Mouse (Mus musculus): ENCODE data around the gene Hivep2.

Hivep2 gene

DNA sequence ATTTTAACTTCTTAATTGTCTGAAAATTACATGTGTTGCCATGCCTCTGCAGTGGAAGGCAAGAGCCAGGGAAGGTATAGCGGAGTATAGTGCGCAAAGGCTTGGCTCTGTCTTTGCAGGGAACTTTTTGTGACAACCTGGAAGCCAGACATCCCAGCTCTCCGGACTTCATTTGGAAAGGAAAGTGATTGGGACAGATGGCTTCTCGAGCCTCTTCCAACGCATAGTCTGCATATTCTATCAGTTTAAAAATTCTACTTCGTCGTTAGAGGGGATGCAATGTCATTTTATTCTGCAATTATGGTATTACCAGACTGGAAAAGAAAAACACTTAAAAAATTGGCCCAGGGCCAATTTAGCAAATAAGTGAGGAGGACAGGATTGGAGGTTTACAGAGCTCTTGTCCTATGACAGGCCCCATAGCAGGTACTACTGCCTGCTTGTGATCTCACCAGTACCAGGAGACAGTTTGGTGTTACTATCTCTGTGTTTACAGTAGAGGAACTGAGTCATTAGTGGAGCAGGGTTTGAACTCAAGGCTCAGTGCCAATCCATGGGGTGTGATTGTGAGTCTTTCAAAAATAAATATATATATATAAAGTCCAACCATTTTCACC is 7.8 kb downstream of the Hivep2 start:
- DNase-seq = no peak

GRCm38 (mm10) chr10:13974472-13974871 is 8.6 kb downstream of the Hivep2 start:
- no peak for DNase-seq

- no peak for DNase-seq
Measured at GRCm38 (mm10) chr10:13975861-13976260, 10.0 kb downstream of the Hivep2 start.

DNA sequence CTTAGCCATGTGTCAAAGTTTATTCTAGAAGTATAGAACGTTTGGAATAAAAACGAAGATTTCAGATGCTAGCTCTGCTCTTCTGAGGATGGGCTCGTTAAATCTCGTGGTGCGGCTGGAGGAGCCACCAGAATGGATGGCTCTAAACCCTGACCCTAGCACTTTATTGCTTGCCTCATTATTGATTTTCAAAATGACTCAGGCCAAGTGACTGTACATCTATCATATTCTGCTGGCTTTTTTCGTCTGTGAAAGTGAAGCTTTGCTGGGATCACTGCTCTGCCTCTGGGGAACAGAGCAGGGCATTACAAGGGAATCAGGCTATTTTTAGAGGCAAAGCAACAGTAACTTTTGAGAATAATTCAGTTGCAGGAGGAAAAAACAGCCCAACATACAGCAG is 10.4 kb downstream of the Hivep2 start:
- no peak for DNase-seq

GRCm38 (mm10) chr10:13982271-13982670 is 16.4 kb downstream of the Hivep2 start:
- DNase-seq = no peak

- DNase-seq = peak; percentile 89
Measured at GRCm38 (mm10) chr10:13982769-13983381, 17.0 kb downstream of the Hivep2 start.

- peak; percentile 48 for DNase-seq
Measured at GRCm38 (mm10) chr10:13983631-13984030, 17.8 kb downstream of the Hivep2 start.

DNA sequence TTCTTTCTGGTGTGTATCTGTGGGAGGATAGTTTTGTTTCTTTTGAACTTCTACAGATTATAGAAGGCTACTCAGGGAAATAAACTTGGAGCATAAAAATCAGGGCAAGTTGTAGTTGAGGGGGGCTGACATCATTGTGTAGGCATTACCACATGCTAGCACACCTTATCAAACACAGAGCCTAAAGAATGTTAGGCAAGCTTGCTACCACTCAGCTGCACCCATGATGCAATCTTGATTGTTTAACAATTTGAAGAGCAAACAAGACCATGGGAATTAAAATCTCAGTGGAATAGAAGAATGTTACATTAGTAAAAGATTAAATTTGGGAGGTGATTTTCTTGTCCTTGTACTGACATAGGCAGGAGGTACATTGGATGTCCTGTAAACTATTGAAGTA is 18.4 kb downstream of the Hivep2 start:
- no peak for DNase-seq

- no peak for DNase-seq
Measured at GRCm38 (mm10) chr10:13986539-13986938, 20.7 kb downstream of the Hivep2 start.

GRCm38 (mm10) chr10:13987336-13987735 is 21.5 kb downstream of the Hivep2 start:
- no peak for DNase-seq

DNA sequence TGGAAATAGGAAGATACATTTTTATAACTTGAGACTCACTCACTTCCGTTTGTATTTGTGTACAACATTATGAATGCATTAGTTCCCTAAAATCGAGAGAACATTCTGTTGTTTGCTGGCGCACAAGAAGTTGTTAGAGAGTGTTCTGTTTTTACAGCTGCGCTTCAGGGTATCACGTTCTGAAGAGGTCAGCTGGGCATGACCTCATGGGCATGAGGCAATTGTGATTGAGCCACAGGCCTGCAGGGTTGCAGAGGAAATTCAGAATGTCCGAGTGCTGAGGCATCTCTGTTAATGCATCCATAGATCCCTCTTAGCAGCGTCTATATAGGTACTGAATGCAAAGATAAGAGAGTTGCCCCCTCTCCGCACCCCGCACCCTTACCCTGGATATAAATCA is 22.4 kb downstream of the Hivep2 start:
- no peak for DNase-seq

- DNase-seq = no peak
Measured at GRCm38 (mm10) chr10:13988757-13989156, 22.9 kb downstream of the Hivep2 start.

GRCm38 (mm10) chr10:13990842-13991241 is 25.0 kb downstream of the Hivep2 start:
- DNase-seq = no peak

- DNase-seq = no peak
Measured at GRCm38 (mm10) chr10:13993411-13993810, 27.5 kb downstream of the Hivep2 start.

GRCm38 (mm10) chr10:13997336-13997735 is 31.5 kb downstream of the Hivep2 start:
- no peak for DNase-seq

- DNase-seq = no peak
Measured at GRCm38 (mm10) chr10:14004769-14005517, 39.1 kb downstream of the Hivep2 start.

GRCm38 (mm10) chr10:14009721-14010120 is 43.8 kb downstream of the Hivep2 start:
- DNase-seq = no peak

- DNase-seq = no peak
Measured at GRCm38 (mm10) chr10:14016287-14016970, 50.6 kb downstream of the Hivep2 start.

DNA sequence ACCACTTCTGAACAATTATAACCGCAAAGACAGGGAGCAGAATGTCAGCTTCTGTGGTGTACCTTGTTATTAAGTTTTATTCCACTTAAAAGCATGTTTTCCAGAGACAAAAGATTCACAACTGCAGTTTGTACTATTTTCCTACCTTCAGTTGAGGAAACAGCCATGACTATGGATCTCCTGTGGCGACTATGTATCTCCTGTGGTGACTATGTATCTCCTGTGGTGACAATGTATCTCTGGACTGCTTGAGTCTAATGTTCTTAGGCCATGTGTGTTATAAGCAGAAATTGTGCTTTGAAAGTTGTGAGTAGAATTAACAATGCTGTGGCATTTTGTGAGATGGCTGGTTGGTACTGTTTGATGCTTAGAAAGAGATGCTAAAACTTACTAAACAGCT is 51.5 kb downstream of the Hivep2 start:
- DNase-seq = no peak

- peak; percentile 40 for DNase-seq
Measured at GRCm38 (mm10) chr10:14017822-14018364, 52.0 kb downstream of the Hivep2 start.

GRCm38 (mm10) chr10:14018672-14019071 is 52.8 kb downstream of the Hivep2 start:
- DNase-seq = no peak

DNA sequence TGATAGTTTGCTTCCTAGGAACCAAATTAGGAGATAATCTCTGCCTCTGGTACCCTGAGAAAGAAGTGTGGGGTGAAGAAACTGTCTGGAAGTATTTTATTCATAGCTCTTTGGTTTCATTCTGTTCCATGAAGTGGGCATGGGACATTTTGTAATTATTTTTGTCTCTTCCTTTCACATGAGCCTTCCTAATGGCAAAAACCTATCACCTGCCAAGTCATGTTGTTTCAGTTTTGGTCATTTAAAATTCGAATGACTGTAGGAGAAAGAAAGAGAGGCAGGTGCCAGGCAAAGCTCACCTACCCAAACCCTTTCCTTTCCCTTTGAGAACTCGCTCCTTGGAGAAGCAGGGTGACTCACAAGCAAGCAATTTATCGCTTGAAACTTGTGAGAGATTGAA is 53.3 kb downstream of the Hivep2 start:
- DNase-seq = no peak

GRCm38 (mm10) chr10:14020253-14020652 is 54.4 kb downstream of the Hivep2 start:
- no peak for DNase-seq

Measured in kidney, postnatal 14 days (tissue).